Mouse (Mus musculus): ENCODE measurements around the gene Pth2.

DNA sequence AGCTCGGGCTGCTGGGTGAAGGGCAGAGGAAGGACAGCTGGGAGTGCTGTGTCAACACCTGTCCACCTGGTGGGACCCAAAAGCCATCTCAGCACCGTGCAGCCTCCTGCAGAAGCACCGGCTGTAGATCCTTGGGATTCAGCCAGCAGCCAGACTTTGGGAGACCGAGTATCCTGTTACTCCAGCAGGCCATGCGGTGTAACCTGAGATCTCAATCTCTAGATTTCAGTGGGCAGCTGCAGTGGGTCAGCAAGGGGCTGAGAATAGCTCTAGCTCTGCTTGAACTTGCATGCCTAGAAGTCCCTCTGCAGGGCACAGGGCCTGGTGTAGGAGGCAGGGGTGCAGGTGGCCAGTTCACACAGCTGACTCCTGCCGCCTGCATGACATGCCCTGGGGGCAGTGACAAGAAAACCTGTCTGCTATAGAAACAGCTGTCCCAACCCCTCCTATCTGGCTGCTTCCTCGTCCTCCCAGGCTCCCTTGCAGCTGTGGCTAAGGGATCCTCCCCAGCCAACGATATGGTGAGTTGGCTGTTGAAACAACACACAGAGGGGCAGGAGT, 11.1 kb downstream of the Pth2 start:
- TF ChIP-seq EP300 (IDR thresholded peaks at IDR 0.05; ENCODE audit: low read depth) = no peak
- no peak for TF ChIP-seq CTCF (IDR thresholded peaks at IDR 0.05; ENCODE audit: low read depth)
